Comparison of ENCODE assay signal across 8 mouse cellular contexts in the genomic region with DNA sequence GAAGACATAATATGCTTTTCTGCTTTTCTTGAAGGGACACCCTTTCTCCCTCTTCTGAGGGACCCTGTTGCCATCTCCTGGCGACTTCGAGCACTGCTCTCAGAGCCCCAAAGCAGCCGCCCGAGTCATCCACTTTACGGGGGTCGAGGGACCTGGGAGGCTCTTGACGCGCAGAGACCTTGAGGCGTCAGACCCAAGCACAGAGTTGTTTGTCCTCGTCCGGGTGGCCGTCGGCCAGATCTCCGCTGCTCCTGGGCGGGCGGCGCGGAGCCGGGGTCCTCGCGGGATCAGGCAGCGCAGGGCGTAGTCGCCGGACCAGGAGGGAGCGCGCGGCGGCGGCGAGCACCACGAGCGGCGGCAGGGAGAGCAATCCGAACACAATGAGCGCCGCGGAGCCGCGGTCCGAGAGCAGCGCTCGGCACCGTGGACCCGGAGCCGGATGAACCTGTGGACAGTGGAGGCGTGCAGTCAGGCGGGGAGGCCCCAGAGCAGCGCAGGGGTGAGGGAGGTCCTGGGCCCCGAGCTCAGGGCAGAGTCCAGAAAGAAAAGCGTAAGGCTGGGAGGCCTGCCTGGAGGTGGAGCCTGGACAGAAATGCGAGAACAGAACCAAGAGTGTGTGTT. TPM values are rescaled to one million over a fixed set of nuclear protein-coding genes. Genes with fewer than 3 reads are reported as not detected.
DNase-seq lines count a peak whose midpoint lies in the region; ATAC-seq and TF ChIP-seq lines count a peak whose summit lies in the region.

No protein-coding gene starts in this region.

- no peaks in the 10 kb centered on the region for H3K36me3 ChIP-seq in embryonic facial prominence, embryonic 11.5 days (replicated peaks; ENCODE audit: control insufficient read depth, insufficient read depth, low read depth, low read length)
- no peaks in the 10 kb centered on the region for H3K36me3 ChIP-seq in midbrain, postnatal 0 days (ENCODE audit: insufficient read depth, low read length)

- H3K4me3 ChIP-seq in embryonic facial prominence, embryonic 11.5 days (ENCODE audit: low read depth, low read length) = peak overlapping the region; percentile 52
- peak overlapping the region; percentile 67 for H3K4me3 ChIP-seq in midbrain, postnatal 0 days (ENCODE audit: low read depth, low read length)

- under 1% methylated on average over 52 of the region's 52 CpGs for WGBS in embryonic facial prominence, embryonic 11.5 days
- under 1% methylated on average over 52 of the region's 52 CpGs for WGBS in midbrain, postnatal 0 days

- no peaks in the 10 kb centered on the region for H3K9me3 ChIP-seq in embryonic facial prominence, embryonic 11.5 days (replicated peaks; ENCODE audit: control insufficient read depth, low read length)
- no peaks in the 10 kb centered on the region for H3K9me3 ChIP-seq in midbrain, postnatal 0 days (ENCODE audit: low read length)

- H3K4me2 ChIP-seq in embryonic facial prominence, embryonic 11.5 days (ENCODE audit: low read depth, low read length) = peak overlapping the region; percentile 74
- H3K4me2 ChIP-seq in midbrain, postnatal 0 days (ENCODE audit: low read depth, low read length, poor library complexity, severe bottlenecking) = peak overlapping the region; percentile 78

- peak overlapping the region; percentile 83 for H3K9ac ChIP-seq in embryonic facial prominence, embryonic 11.5 days (replicated peaks; ENCODE audit: low read length)
- H3K9ac ChIP-seq in midbrain, postnatal 0 days (replicated peaks; ENCODE audit: low read length, poor library complexity, severe bottlenecking) = peak overlapping the region; percentile 88

- H3K27me3 ChIP-seq in embryonic facial prominence, embryonic 11.5 days (ENCODE audit: control insufficient read depth, insufficient read depth, low read length) = no peaks in the 10 kb centered on the region
- no peaks in the 10 kb centered on the region for H3K27me3 ChIP-seq in midbrain, postnatal 0 days (ENCODE audit: insufficient read depth, low read length)

- peak; percentile 74 for ATAC-seq in embryonic facial prominence, embryonic 11.5 days (replicated peaks; ENCODE audit: insufficient number of reproducible peaks, low FRiP score, low TSS enrichment, low read depth)
- peak; percentile 89 for ATAC-seq in midbrain, postnatal 0 days (ENCODE audit: low FRiP score)

- peak overlapping the region; percentile 39 for H3K27ac ChIP-seq in embryonic facial prominence, embryonic 11.5 days (replicated peaks; ENCODE audit: low read depth, low read length)
- peak overlapping the region; percentile 91 for H3K27ac ChIP-seq in midbrain, postnatal 0 days (ENCODE audit: low read depth, low read length)

- peak; percentile 67 for DNase-seq in 3T3-L1 (ENCODE audit: low read depth, low spot score)
- peak; percentile 88 for DNase-seq in adrenal gland, postnatal 14 days
- DNase-seq in embryonic facial prominence, embryonic 11.5 days (ENCODE audit: low spot score) = peak; percentile 85
- DNase-seq in heart, adult 11 months = peak; percentile 98
- peak; percentile 90 for DNase-seq in kidney, adult 11 months
- peak; percentile 66 for DNase-seq in liver
- DNase-seq in midbrain, postnatal 0 days (ENCODE audit: low spot score) = peak; percentile 91
- peak; percentile 55 to 72 for DNase-seq in spleen, postnatal 14 days (ENCODE audit: low spot score in 2 of 2)

- H3K4me1 ChIP-seq in embryonic facial prominence, embryonic 11.5 days (ENCODE audit: control insufficient read depth, insufficient read depth, low read length) = no peaks in the 10 kb centered on the region
- H3K4me1 ChIP-seq in midbrain, postnatal 0 days (ENCODE audit: insufficient read depth, low read length) = peaks cover 6% of the 10 kb centered on the region; the same call in 1 of the 2 replicates

- peak; percentile 82 for TF ChIP-seq CTCF in midbrain, postnatal 0 days (IDR thresholded peaks at IDR 0.05)

RNA-seq across cellular contexts. Expression of a gene that starts 1.5 kb away (rescaled TPM):
- 0.79 and 0.82 TPM in 2 replicates for total RNA-seq in adrenal gland, postnatal 14 days (2021)
- polyA plus RNA-seq in embryonic facial prominence, embryonic 11.5 days (2014; fragmentation: Nextera tagmentation; extraction: Ambion mirVana) = 0.18 and 0.26 TPM in 2 replicates
- total RNA-seq in midbrain, postnatal 0 days (2014; rRNA removed) = 0.66 and 1.6 TPM in 2 replicates
- 0.56 and 0.65 TPM in 2 replicates for polyA plus RNA-seq in midbrain, postnatal 0 days (2015; fragmentation: Nextera tagmentation; extraction: Ambion mirVana)

RNA-seq across cellular contexts. Expression of a gene that starts 6.0 kb away (rescaled TPM):
- total RNA-seq in adrenal gland, postnatal 14 days (2021) = not detected in 2 replicates
- not detected in 2 replicates for polyA plus RNA-seq in embryonic facial prominence, embryonic 11.5 days (2014; fragmentation: Nextera tagmentation; extraction: Ambion mirVana)
- not detected in 2 replicates for total RNA-seq in midbrain, postnatal 0 days (2014; rRNA removed)
- not detected in 2 replicates for polyA plus RNA-seq in midbrain, postnatal 0 days (2015; fragmentation: Nextera tagmentation; extraction: Ambion mirVana)

RNA-seq across cellular contexts. Expression of a gene that starts 9.7 kb away (rescaled TPM):
- 5.2 and 5.5 TPM in 2 replicates for total RNA-seq in adrenal gland, postnatal 14 days (2021)
- 4.7 and 5.9 TPM in 2 replicates for polyA plus RNA-seq in embryonic facial prominence, embryonic 11.5 days (2014; fragmentation: Nextera tagmentation; extraction: Ambion mirVana)
- total RNA-seq in midbrain, postnatal 0 days (2014; rRNA removed) = 42.1 and 42.5 TPM in 2 replicates
- polyA plus RNA-seq in midbrain, postnatal 0 days (2015; fragmentation: Nextera tagmentation; extraction: Ambion mirVana) = 25.5 and 28.7 TPM in 2 replicates

RNA-seq across cellular contexts. Expression of a gene that starts 18.5 kb away (rescaled TPM):
- 194 and 200 TPM in 2 replicates for total RNA-seq in adrenal gland, postnatal 14 days (2021)
- 250 and 256 TPM in 2 replicates for polyA plus RNA-seq in embryonic facial prominence, embryonic 11.5 days (2014; fragmentation: Nextera tagmentation; extraction: Ambion mirVana)
- 111 and 123 TPM in 2 replicates for total RNA-seq in midbrain, postnatal 0 days (2014; rRNA removed)
- polyA plus RNA-seq in midbrain, postnatal 0 days (2015; fragmentation: Nextera tagmentation; extraction: Ambion mirVana) = 279 and 316 TPM in 2 replicates

RNA-seq across cellular contexts. Expression of a gene that starts 23.3 kb away (rescaled TPM):
- total RNA-seq in adrenal gland, postnatal 14 days (2021) = 117 and 127 TPM in 2 replicates
- 79.0 and 87.2 TPM in 2 replicates for polyA plus RNA-seq in embryonic facial prominence, embryonic 11.5 days (2014; fragmentation: Nextera tagmentation; extraction: Ambion mirVana)
- total RNA-seq in midbrain, postnatal 0 days (2014; rRNA removed) = 52.6 and 69.1 TPM in 2 replicates
- polyA plus RNA-seq in midbrain, postnatal 0 days (2015; fragmentation: Nextera tagmentation; extraction: Ambion mirVana) = 65.9 and 69.9 TPM in 2 replicates

Comparison
In these comparisons a context has a peak if more than half of its experiments do, and no peak if none do; other contexts are left out.
1. Peak in every context shown above with its lines: DNase-seq, ATAC-seq, H3K4me3 ChIP-seq and H3K27ac ChIP-seq.